Mouse (Mus musculus) layer of hippocampus, adult 11-12 months (tissue): ENCODE measurements around the gene Metap1.

Experiments used
- DNase-seq: peaks from one replicate; pipeline ENCODE4 v3.0.0; 2022; ENCODE audit warnings: low spot score

Gene Metap1

GRCm38 (mm10) chr3:138489327-138490033 lies at the start of gene Metap1:
Gene Metap1, minus strand, starts transcription at chr3:138489515.
- peak; percentile 94 for DNase-seq

- no peak for DNase-seq
Measured at GRCm38 (mm10) chr3:138536031-138536430, 46.7 kb upstream of the Metap1 start.

GRCm38 (mm10) chr3:138532764-138533163 lies 43.4 kb upstream of the Metap1 start:
- DNase-seq: no peak

- DNase-seq: no peak
Measured at GRCm38 (mm10) chr3:138531479-138532181, 42.3 kb upstream of the Metap1 start.

- no peak for DNase-seq
Measured at GRCm38 (mm10) chr3:138530578-138531478, 41.5 kb upstream of the Metap1 start.

- DNase-seq: no peak
Measured at GRCm38 (mm10) chr3:138528265-138528664, 39.0 kb upstream of the Metap1 start.

- peak; percentile 61 for DNase-seq
Measured at GRCm38 (mm10) chr3:138527667-138528231, 38.4 kb upstream of the Metap1 start.

GRCm38 (mm10) chr3:138526916-138527666 lies 37.8 kb upstream of the Metap1 start:
- DNase-seq: peak; percentile 97

- DNase-seq: peak; percentile 30
Measured at GRCm38 (mm10) chr3:138526073-138526915, 37.0 kb upstream of the Metap1 start, which contains the start of gene Eif4e. Gene Eif4e, plus strand, starts transcription at chr3:138526179.

- no peak for DNase-seq
Measured at GRCm38 (mm10) chr3:138525494-138525893, 36.2 kb upstream of the Metap1 start.

GRCm38 (mm10) chr3:138523956-138524355 lies 34.6 kb upstream of the Metap1 start:
- no peak for DNase-seq

- DNase-seq: no peak
Measured at GRCm38 (mm10) chr3:138519218-138519617, 29.9 kb upstream of the Metap1 start.

GRCm38 (mm10) chr3:138517881-138518280 lies 28.6 kb upstream of the Metap1 start:
- DNase-seq: no peak

- DNase-seq: no peak
Measured at GRCm38 (mm10) chr3:138515656-138516370, 26.5 kb upstream of the Metap1 start.

GRCm38 (mm10) chr3:138514749-138515148 lies 25.4 kb upstream of the Metap1 start:
- DNase-seq: no peak

- no peak for DNase-seq
Measured at GRCm38 (mm10) chr3:138513243-138513642, 23.9 kb upstream of the Metap1 start.

GRCm38 (mm10) chr3:138510471-138510870 lies 21.2 kb upstream of the Metap1 start:
- DNase-seq: no peak

GRCm38 (mm10) chr3:138509581-138509980 lies 20.3 kb upstream of the Metap1 start:
- DNase-seq: no peak

GRCm38 (mm10) chr3:138506749-138507148 lies 17.4 kb upstream of the Metap1 start:
- peak; percentile 39 for DNase-seq

GRCm38 (mm10) chr3:138503754-138504153 lies 14.4 kb upstream of the Metap1 start:
- no peak for DNase-seq
